Mouse (Mus musculus) CH12.LX (cell line): Measurements from ENCODE around the gene Ptprq.

Experiments
- CTCF ChIP-seq, 2 experiments: IDR thresholded peaks in 1 of 2; conservative IDR thresholded peaks in 1 of 2; 2 replicates each; pipeline ENCODE4 v1.5.1; 2011 to 2012; ENCODE audit warnings: low read depth in 2 of 2, low read length in 2 of 2, improper control_type of control experiment in 1 of 2, inconsistent platforms in 1 of 2, mild to moderate bottlenecking in 1 of 2, moderate library complexity in 1 of 2
- E2F4 ChIP-seq: IDR thresholded peaks from 2 replicates; pipeline ENCODE4 v1.6.1; 2011; ENCODE audit warnings: low read depth, low read length, improper control_type of control experiment; ENCODE audit not compliant: insufficient replicate concordance
- EP300 ChIP-seq: IDR thresholded peaks from 2 replicates; pipeline ENCODE4 v1.6.1; 2011; ENCODE audit warnings: low read length, improper control_type of control experiment
- MAFK ChIP-seq: IDR thresholded peaks from 2 replicates; pipeline ENCODE4 v1.6.1; 2011; ENCODE audit warnings: low read length, improper control_type of control experiment; ENCODE audit not compliant: insufficient replicate concordance
- MAX ChIP-seq: IDR thresholded peaks from 2 replicates; pipeline ENCODE4 v1.6.1; 2011; ENCODE audit warnings: low read length, improper control_type of control experiment
- MXI1 ChIP-seq: IDR thresholded peaks from 2 replicates; pipeline ENCODE4 v1.6.1; 2011; ENCODE audit warnings: mild to moderate bottlenecking, low read depth, low read length, improper control_type of control experiment
- NRF1 ChIP-seq: IDR thresholded peaks from 2 replicates; pipeline ENCODE4 v1.6.1; 2014; ENCODE audit warnings: low read depth, mild to moderate bottlenecking, inconsistent platforms, low read length, improper control_type of control experiment, moderate library complexity
- PAX5 ChIP-seq: IDR thresholded peaks from 2 replicates; pipeline ENCODE4 v1.6.1; 2012; ENCODE audit warnings: low read length, inconsistent platforms, mixed read lengths
- POLR2AphosphoS2 ChIP-seq: IDR thresholded peaks from 2 replicates; pipeline ENCODE4 v1.6.1; 2011; ENCODE audit warnings: low read depth, low read length, improper control_type of control experiment
- SIN3A ChIP-seq: IDR thresholded peaks from 2 replicates; pipeline ENCODE4 v1.6.1; 2012; ENCODE audit warnings: low read length, improper control_type of control experiment, inconsistent platforms
- USF1 ChIP-seq: IDR thresholded peaks from 2 replicates; pipeline ENCODE4 v1.6.1; 2014; ENCODE audit warnings: low read depth, mild to moderate bottlenecking, inconsistent platforms, low read length, improper control_type of control experiment
- ZKSCAN1 ChIP-seq: IDR thresholded peaks from 2 replicates; pipeline ENCODE4 v1.6.1; 2012; ENCODE audit warnings: low read depth, inconsistent platforms, low read length, improper control_type of control experiment, borderline replicate concordance

DNA sequence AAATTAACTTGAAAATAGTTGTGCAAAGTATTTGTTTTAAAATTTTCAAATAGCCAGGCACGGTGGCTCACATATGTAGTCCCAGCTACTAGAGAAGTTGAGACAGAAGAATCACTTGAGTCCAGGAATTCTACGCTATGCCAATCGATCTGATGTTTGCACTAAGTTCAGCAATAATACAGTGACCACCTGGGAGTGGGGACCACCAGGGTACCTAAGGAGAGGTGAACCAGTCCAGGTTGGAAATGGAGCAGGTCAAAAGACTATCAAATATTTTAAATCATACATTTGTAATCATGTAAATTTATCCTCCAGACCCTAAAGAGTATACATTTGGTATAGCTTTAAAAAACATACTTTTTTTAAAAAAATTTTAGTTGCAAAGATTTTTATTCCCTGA lies 57.9 kb downstream of the Ptprq start:
- TF ChIP-seq MAX, result no peak
- no peak for TF ChIP-seq USF1
- TF ChIP-seq CTCF (conservative IDR thresholded peaks at IDR 0.05 in 1 of 2, IDR thresholded peaks at IDR 0.05 in 1 of 2; ENCODE audit: low read depth in 2 of 2, low read length in 2 of 2), result no peak
- TF ChIP-seq POLR2AphosphoS2, result no peak
- no peak for TF ChIP-seq MXI1
- TF ChIP-seq EP300, result no peak
- TF ChIP-seq E2F4, result no peak
- no peak for TF ChIP-seq PAX5
- no peak for TF ChIP-seq ZKSCAN1
- TF ChIP-seq SIN3A, result no peak
- TF ChIP-seq MAFK, result no peak
- no peak for TF ChIP-seq NRF1
